Mouse (Mus musculus) 3134 (cell line): ENCODE data around the gene Kdelc2.

ENCODE experiments used
- DNase-seq: peaks from one replicate; pipeline ENCODE4 v3.0.0-alpha.2; 2011; ENCODE audit warnings: low spot score; ENCODE audit not compliant: insufficient read length; ENCODE audit errors: extremely low read depth

Gene Kdelc2

GRCm38 (mm10) chr9:53381113-53381615 is 2.7 kb upstream of the Kdelc2 start:
- no peak for DNase-seq

GRCm38 (mm10) chr9:53384873-53385272 is 1.0 kb downstream of the Kdelc2 start:
- no peak for DNase-seq

GRCm38 (mm10) chr9:53387431-53387830 is 3.6 kb downstream of the Kdelc2 start:
- no peak for DNase-seq

GRCm38 (mm10) chr9:53389109-53389508 is 5.3 kb downstream of the Kdelc2 start:
- DNase-seq, result no peak

- DNase-seq, result no peak
Observed at GRCm38 (mm10) chr9:53390136-53390535, 6.3 kb downstream of the Kdelc2 start.

GRCm38 (mm10) chr9:53397685-53398387 is 14.0 kb downstream of the Kdelc2 start:
- DNase-seq, result no peak

- peak; percentile 30 for DNase-seq
Observed at GRCm38 (mm10) chr9:53398388-53398700, 14.5 kb downstream of the Kdelc2 start.

GRCm38 (mm10) chr9:53399537-53399936 is 15.7 kb downstream of the Kdelc2 start:
- DNase-seq, result no peak

- no peak for DNase-seq
Observed at GRCm38 (mm10) chr9:53400696-53401095, 16.9 kb downstream of the Kdelc2 start.

GRCm38 (mm10) chr9:53401146-53401545 is 17.3 kb downstream of the Kdelc2 start:
- DNase-seq, result no peak

GRCm38 (mm10) chr9:53402291-53402711 is 18.5 kb downstream of the Kdelc2 start, which contains the start of gene 4930550C14Rik:
TSS of gene 4930550C14Rik (plus strand) at chr9:53402325.
- no peak for DNase-seq

GRCm38 (mm10) chr9:53402991-53403390 is 19.2 kb downstream of the Kdelc2 start:
- no peak for DNase-seq

- DNase-seq, result peak; percentile 36
Observed at GRCm38 (mm10) chr9:53404050-53404752, 20.4 kb downstream of the Kdelc2 start.

GRCm38 (mm10) chr9:53404753-53405722 is 21.2 kb downstream of the Kdelc2 start:
- no peak for DNase-seq

GRCm38 (mm10) chr9:53408548-53408947 is 24.7 kb downstream of the Kdelc2 start:
- DNase-seq, result no peak

GRCm38 (mm10) chr9:53408953-53409361 is 25.1 kb downstream of the Kdelc2 start:
- peak; percentile 20 for DNase-seq

GRCm38 (mm10) chr9:53409427-53409826 is 25.6 kb downstream of the Kdelc2 start:
- DNase-seq, result no peak

- no peak for DNase-seq
Observed at GRCm38 (mm10) chr9:53422133-53422896, 38.5 kb downstream of the Kdelc2 start.

GRCm38 (mm10) chr9:53426726-53427125 is 42.9 kb downstream of the Kdelc2 start:
- no peak for DNase-seq

GRCm38 (mm10) chr9:53427638-53428037 is 43.8 kb downstream of the Kdelc2 start:
- DNase-seq, result no peak
